Mouse (Mus musculus): ENCODE measurements around the gene Cldnd2.

The Cldnd2 gene

GRCm38 (mm10) chr7:43447801-43448200 lies 7.2 kb downstream of the Cldnd2 start:
- DNase-seq (ENCODE audit: low spot score): no peak

GRCm38 (mm10) chr7:43448246-43448645 lies 7.7 kb downstream of the Cldnd2 start:
- no peak for DNase-seq (ENCODE audit: low spot score)

DNA sequence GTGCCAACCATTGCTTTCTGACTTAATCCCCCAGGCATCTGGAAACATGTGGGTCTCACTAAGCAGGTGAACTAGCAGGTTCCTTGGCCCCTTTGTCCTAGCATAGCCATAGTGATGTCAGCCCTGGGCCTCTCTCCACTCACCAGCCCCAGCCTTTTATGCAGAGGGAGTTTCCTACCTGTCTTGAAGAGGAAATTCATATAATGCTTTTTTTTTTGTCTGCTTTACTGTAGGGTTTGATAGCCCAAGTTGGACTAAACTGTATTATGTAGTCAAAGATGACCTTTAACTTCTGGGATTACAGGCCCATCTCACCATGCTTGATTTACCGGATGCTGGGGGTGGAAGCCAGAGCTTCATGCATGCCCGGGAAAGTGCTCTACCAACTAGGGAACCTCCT lies 9.2 kb downstream of the Cldnd2 start:
- DNase-seq (ENCODE audit: low spot score): no peak

DNA sequence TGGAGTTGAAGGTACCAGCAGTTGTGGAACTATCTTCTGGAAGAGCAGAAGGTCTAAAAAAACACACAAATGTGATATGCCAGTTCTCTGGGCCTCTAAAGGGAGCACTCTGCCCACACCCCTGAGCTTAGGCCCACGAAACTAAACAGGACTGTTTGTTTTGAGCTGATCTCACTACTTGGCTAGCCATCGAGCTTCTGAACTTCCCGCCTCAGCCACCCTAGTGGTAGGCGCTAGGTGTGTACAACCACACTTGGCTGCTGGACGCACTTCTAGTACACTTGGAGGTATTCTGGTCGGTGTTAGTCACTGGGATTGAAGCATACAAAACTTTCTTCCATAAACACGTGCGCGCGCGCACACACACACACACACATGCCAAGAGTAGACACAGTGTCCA lies 11.1 kb downstream of the Cldnd2 start:
- DNase-seq (ENCODE audit: low spot score): no peak

GRCm38 (mm10) chr7:43452609-43453008 lies 12.0 kb downstream of the Cldnd2 start:
- no peak for DNase-seq (ENCODE audit: low spot score)

DNA sequence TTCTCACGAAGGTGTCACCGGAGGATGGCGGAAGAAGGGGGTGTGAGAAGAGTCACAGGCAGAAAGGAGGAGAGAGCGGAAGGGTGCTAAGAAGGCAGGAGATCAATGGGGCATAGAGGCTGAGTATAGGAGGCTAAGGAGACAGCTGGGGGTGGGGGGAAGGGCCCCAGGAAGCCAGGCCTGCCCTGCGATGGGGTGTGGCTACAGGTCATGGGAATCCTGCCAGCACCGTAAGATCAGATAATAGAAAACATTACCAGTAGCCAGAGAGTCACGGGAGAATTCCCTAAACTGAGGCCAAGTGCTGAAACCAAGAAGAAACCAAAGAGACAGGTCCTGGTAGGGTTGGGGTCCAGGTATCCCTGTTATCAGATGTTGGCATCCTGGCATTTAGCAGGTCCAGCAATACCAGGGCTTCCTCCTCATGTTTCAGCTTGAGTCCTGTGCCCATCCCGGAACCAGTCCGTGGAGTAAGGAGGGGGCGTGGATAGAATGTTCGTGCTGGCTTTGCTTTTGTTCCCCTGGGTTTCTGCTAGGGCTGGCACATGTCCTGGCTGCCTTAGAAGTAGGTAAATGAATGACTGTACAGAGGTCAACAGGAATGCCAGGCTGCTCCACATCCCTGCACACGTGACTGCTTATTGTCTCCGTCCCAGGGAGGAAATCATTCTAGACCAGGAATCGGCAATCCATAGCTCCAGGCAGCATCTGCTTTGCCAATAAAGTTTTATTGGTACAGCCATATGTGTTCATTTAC lies 13.2 kb downstream of the Cldnd2 start:
- DNase-seq (ENCODE audit: low spot score): no peak

- DNase-seq (ENCODE audit: low spot score): no peak
Observed at GRCm38 (mm10) chr7:43454371-43454770, 13.8 kb downstream of the Cldnd2 start.

DNA sequence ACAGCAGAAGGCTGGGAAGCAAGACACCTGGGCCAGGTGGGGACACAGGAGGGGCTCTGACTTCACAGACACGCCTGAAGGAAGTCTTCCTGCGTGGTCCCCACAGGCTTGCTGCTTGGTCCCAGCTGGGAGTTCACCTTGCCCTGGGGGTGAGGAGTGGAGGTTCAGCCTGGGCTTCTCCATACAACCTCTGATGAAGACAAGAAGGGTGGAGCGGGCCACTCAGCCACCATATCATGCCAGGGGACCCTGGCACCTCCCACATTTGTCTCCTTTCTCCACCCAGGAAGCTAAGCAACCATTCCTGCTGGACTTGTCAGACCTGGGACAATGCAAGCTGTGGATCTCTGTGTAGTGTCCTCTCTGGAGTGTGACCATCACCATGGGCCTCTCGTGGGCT lies 22.3 kb downstream of the Cldnd2 start, which contains the start of gene Vsig10l:
Gene Vsig10l, plus strand, starts transcription at position 301 of the 400 bp plus-strand sequence.
- no peak for DNase-seq (ENCODE audit: low spot score)

- DNase-seq (ENCODE audit: low spot score): no peak
Observed at GRCm38 (mm10) chr7:43463976-43464375, 23.4 kb downstream of the Cldnd2 start.

DNA sequence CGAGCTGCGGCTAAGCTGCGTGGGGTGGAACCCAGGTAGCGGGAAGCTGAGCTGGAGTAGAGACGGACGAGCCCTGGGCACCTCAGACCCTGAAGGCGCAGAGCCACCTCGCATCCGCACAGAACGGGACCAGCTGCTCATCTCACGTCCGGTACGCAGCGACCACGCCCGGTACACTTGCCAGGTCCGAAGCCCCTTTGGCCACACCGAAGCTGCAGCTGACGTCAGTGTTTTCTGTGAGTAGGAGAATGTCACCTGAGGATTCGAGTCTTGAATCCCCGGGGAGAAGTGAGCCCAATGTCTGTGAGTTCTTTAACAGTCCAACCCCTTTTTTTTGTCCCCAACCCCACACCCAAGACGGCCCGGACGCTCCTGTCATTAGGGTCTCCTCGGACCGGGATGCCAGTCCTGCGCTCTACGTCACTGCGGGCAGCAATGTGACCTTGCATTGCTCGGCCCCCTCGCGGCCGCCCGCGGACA lies 24.3 kb downstream of the Cldnd2 start:
- no peak for DNase-seq (ENCODE audit: low spot score)

DNA sequence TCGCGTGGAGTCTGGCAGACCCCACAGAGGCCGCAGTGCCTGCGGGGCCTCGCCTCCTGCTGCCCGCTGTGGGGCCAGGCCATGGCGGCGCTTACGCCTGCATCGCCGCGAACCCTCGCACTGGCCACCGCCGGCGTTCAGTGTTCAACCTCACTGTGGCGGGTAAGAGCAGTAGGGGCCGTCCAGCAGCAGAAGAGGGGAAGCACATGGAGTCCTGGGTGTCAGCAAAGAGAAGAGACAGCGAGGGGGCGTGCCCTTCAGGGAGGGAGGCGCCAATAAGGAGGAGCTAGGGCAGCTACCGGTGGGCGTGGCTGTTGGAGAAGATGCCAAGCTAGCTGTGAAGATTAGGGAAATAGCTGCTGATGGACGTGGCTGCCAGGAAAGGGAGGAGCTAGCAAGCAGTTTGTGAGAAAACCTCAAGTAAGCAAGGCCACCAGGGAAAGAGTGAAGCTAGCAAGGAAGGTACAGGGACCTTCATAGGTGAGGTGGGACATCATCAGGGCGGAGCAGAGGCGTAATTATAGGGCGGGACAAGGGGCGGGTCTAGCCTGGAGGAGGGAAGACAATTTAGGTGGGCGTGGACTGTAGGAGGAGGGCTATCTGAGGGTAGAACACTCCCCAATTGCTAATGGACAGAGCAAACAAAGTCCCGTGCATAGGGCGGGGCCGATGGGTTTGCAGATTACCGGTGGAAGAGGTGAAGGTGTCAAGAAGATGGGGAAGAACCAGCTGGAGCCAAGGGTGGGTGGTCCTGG lies 24.9 kb downstream of the Cldnd2 start:
- peak; percentile 80 for DNase-seq (ENCODE audit: low spot score)

DNA sequence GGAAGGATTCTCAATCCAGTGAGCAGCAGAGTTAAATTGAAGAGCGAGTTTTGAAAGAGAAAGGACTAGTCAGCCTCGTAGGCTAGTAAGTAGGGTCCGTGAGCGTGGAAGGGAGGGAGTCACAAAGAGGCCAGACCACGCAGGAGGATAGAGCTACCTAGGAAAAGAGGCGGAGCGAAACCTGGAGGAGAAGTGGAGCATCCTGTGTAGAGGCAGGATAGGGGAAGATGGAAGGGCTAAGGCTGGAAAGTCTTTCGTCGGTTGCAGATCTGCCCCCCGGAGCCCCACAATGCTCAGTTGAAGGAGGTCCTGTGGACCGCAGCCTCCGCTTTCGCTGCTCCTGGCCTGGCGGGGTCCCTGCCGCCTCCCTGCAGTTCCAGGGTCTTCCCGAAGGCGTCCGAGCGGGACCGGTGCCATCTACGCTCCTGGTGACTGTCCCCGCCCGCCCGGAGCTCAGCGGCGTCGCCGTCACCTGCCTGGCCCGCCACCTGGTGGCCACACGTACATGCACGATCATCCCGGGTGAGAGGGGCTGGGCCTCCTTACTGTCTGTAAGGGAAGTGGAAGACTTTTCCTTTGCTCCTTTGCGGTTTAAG lies 25.6 kb downstream of the Cldnd2 start:
- peak; percentile 82 for DNase-seq (ENCODE audit: low spot score)

DNA sequence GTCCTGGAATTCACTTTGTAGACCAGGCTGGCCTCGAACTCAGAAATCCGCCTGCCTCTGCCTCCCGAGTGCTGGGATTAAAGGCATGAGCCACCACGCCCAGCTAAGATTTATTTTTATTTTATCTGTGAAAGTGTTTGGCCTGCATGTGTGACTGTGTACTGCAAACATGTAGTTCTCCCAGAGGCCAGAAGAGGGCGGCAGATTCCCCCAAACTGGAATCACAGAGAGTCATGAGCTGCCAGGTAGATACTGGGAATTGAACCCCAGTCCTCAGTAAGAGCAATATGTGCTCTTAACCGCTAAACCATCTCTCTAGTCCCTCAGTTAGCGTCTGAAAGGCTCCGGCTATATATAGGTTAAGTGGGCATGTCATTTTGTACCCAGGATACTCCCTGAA lies 29.8 kb downstream of the Cldnd2 start:
- no peak for DNase-seq (ENCODE audit: low spot score)

- DNase-seq (ENCODE audit: low spot score): no peak
Observed at GRCm38 (mm10) chr7:43475706-43476105, 35.1 kb downstream of the Cldnd2 start.

DNA sequence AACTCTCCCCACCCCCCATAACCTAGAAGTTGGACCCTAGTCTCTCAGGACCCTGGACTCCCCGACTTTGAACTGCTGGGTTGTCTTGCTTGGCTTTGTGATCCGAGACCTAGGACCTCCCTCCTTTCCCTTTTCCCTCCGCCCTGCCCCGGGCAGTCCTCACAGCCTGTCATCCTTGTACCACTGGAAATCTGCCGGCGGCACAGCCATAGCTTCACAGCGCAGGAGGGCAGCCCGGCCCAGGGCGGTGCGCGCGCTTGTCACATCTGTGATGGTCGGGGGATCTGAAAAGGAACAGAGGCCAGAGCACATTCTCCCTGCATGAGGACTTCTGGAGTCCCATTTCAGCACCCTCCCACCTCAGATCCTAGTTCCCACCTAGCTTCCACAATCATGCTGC lies 35.8 kb downstream of the Cldnd2 start:
- DNase-seq (ENCODE audit: low spot score): no peak

GRCm38 (mm10) chr7:43481191-43481590 lies 40.6 kb downstream of the Cldnd2 start:
- DNase-seq (ENCODE audit: low spot score): no peak

DNA sequence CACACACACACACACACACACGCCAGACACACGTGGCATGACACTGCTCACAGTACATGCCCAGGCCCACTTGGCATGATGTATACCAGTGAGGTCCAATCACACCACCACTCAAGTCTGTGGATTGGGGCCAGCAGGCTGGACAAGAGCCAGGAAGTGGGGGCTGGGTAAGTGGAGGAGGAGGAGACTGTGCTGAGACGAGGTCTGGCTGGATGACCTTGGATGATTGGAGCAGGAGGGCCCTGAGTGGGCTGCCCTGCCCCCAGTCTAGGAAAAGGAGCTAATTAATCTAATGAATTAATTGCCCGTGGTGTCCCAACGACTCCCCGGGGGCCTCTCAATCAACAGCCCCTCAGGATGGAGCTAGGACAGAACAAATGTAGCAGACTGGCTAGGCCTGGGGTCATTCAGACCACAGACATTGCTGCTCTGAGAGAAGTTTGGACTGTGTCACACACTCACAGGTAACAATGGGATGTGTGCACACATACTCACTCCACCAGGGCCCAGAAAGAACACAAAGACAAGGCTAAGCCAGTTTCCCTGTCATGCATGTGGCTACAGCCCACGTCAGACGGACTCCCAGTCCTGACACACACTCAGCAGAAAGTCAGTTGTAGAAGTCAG lies 41.6 kb downstream of the Cldnd2 start:
- DNase-seq (ENCODE audit: low spot score): no peak

GRCm38 (mm10) chr7:43483236-43483635 lies 42.7 kb downstream of the Cldnd2 start:
- no peak for DNase-seq (ENCODE audit: low spot score)

GRCm38 (mm10) chr7:43488646-43489045 lies 48.1 kb downstream of the Cldnd2 start:
- DNase-seq (ENCODE audit: low spot score): no peak

GRCm38 (mm10) chr7:43489631-43490125 lies 49.1 kb downstream of the Cldnd2 start, which contains the start of gene Iglon5:
Gene Iglon5, minus strand, starts transcription at chr7:43490075.
- DNase-seq (ENCODE audit: low spot score): no peak

- no peak for DNase-seq (ENCODE audit: low spot score)
Observed at GRCm38 (mm10) chr7:43490182-43490584, 49.6 kb downstream of the Cldnd2 start.

DNA sequence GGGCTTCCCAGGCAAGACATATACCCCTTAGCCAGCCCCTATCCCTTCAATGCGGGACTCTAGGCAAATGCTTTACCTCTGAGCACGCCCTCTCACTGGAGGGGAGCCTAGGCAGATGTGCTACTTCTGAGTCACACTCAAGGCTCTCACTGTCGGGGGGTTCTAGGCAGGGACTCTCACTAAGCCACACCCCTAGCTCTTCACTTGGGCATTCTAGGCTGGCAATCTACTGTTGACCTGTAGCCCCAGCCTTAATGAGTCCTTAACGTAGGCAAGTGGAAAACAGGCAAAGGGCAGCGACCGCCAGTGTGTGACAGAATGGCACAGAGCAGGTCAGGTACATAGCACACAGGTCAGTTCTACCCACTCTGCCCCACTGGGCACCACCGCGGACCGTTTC lies 50.3 kb downstream of the Cldnd2 start:
- no peak for DNase-seq (ENCODE audit: low spot score)

Data from urinary bladder, postnatal 25 days (tissue).